Mouse (Mus musculus) erythroid progenitor cell, adult 5-6 weeks (primary cell): Measurements from ENCODE around the gene Samm50. TPM values are rescaled to one million over a fixed set of nuclear protein-coding genes. Genes with fewer than 3 reads are reported as not detected.
"Not testable (repeated sequence)": the region's sequence is repeated elsewhere in the genome, so short reads cannot be mapped to it uniquely, and the experiment has no call there.

ENCODE experiments used
- ATAC-seq: replicated peaks from 2 replicates; pipeline ENCODE4 v1.8.0; 2016; ENCODE audit warnings: moderate number of reproducible peaks, mild to moderate bottlenecking, moderate TSS enrichment, inconsistent platforms; ENCODE audit not compliant: poor library complexity, low FRiP score, severe bottlenecking
- total RNA-seq, 2 experiments: library from RNA; stranded (forward) in 1 of 2; stranded (reverse) in 1 of 2; fragments of 150-400 nt in 1 of 2; fragments of 186-747, 209-891 nt in 1 of 2; gene quantifications; 2 replicates each; pipeline versions ENCODE4 v1.2.3 to v1.2.4; 2015 to 2017; ENCODE audit warnings: low replicate concordance in 2 of 2

Gene Samm50
- total RNA-seq (2015; ENCODE audit: low replicate concordance) = 9.0 and 12.6 TPM in 2 replicates
- 4.1 and 18.0 TPM in 2 replicates for total RNA-seq (2017; ENCODE audit: low replicate concordance)

DNA sequence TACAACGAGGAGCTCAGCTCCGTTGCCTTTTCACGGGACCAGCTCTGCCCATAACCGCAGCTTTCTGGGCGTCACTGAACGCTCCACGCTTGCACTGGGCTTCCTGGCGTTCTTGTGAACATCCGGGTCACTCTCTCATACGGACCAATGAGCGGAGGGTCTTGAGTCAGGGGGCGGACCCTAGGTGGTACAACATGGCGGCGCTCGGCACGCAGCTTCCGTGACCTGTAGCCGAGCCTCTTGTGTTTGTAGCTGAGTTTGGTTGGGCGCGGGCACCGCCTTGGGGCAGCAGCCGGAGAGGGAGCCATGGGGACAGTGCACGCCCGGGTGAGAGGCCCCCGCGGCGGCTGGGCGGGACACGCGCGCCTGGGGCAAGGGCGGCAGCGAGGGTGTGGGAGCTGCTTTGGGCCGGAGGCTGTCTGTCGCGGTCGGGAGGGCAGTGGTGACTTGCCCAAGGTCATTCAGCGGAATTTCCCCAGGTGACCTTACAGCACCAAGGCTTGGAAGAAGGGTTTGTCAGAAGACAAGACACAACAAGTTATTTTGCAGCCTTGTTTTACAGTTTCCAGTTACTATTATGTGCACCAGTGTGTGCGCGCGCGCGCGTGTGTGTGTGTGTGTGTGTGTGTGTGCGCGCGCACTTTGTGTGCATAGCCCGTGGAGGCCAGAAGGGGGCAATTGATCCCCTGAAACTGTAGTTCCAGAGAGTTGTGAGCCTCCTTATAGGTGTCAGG lies at the start of gene Samm50:
TSS of gene Samm50 (plus strand) at position 184 of the 734 bp plus-strand sequence.
- peak; percentile 97 for ATAC-seq

DNA sequence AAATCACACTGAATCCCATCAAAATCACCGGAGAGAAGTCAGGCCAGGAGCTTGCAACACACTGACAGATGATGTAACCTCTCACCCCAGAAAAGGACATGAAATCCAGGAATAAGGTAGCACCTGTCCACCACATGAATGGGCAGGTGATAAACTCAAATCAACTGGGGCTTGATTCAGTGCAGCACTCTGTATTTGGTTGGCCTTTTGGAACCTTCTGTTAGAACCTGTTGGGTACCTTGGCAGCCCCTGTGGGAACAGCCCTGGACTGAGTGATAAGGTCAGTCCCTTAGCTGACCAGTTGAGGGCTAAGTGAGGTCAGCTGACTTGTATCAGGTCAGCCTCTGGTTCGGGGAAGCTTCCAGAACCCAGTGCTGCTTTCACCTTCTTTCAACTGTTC lies 35.9 kb upstream of the Samm50 start:
- ATAC-seq = no peak

DNA sequence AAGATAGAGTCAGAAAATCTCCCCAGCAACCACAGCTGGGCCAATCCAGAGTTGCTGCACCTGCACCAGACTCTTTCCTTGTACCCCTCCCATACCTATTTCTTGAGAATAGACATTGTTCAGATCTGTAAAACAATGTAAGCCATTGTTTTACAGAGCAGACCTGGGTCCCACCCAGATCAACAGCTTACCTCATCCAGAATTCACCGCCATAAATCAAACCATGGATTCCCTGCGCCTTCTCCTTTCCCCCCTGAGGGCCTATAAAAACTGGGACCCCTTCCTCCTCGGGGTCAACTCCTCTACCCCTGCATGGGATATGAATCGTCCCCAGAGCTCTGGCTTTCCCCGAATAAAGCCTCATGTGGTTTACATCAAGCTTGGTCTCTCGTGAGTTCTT lies 34.5 kb upstream of the Samm50 start:
- not testable (repeated sequence) for ATAC-seq

DNA sequence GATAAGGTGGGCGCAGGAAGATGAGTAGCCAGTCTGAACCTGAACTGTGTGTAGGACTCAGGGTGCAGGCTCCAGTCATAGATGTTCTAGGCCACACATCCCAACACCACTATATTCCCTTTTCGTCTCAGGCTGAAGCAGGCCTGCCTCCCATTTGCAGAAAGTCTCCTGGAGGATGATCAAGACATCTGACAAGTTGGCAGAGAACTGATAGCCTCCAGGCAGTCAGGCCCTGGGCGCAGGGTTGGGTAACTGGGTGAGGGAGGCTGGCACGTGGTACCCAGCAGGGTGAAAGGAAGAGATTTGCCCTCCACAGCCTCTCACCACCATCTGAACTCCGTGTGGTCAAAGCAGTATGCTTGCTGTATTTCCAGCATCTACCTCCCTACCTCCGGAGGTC lies 30.2 kb upstream of the Samm50 start:
- ATAC-seq = no peak

DNA sequence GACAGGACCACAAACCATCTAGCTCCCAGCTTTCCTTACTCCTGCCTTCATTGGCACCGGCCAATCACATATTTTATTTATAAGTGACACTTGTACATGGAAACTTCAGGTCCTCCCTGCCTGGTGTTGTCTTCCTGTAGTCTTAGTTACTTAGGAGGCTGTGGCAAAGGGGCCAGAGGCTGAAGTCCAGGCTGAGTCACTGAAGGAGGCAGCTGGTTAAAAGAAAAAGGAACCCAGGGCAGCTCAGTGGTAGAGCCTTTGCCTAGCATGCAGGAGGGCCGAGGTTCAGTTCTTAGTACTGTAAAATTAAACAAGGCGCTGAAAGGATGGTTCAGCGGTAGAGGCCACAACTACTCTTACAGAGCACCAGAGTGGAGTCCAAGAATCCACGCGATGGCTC lies 25.2 kb upstream of the Samm50 start:
- no peak for ATAC-seq

DNA sequence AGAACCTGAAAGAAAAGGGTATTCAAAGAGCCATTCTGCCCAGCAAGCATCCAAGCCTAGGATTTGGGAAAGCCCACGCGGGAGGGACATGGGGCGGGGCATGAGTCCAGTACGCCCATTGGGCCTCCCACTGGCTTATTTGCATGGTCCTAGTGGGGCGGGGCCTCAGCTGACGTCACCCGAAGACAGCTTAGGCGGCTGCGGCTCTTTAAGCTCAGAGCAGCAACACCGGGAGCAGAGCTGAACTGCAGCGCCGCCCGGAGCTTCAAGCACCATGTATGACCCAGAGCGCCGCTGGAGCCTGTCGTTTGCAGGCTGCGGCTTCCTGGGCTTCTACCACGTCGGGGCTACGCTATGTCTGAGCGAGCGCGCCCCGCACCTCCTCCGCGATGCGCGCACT lies 24.4 kb upstream of the Samm50 start, which contains the start of gene Pnpla3:
TSS of gene Pnpla3 (plus strand) at position 238 of the 400 bp plus-strand sequence.
- peak; percentile 93 for ATAC-seq

DNA sequence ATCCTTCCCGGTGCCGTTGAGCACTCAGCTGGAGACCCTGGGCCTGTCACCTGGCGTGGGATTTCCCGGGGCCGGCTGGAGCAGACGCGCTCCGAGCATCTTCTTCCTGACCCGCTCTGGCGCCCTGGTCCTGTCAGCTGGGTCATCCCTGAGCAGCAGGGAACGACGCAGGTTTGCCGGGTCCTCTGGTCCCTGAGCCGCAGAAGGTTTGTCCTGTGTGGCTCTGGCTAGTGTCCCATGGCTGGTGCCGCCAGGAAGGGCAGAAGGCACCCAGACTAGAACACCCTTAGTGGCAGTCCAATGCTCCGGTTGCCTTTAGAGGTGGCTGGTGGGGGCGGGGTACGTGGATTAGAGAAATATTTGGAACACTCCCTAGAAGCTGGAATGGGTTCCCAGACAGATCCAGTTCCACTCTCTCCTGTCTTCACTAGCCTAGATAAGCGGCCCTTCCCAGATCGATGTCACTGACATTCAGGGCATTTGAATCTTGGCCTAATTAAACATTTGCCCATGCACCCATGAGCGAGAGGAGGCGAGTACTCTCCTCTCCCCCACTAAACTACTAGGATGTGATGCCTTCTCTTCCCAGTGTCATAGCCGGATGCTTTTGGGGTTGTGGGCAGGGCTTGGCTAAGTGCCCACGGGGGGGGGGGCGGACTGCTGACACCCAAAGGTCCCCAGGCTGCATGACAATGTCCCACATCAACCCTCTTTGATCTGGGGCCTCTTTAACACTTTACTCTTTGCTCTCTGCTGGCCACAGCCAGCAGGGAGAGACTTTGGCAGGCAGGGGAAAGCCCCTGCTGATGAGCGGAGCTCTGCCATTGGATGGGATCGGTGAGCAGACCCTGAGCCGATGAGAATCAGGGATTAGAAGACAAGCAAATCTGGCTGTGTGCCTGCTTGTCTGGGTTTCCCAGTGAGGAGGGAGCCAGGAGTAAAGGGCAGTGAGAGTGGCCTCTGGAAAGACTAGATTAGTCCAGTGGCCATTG lies 23.6 kb upstream of the Samm50 start:
- ATAC-seq = peak; percentile 40; the same call in 1 of the 2 replicates

DNA sequence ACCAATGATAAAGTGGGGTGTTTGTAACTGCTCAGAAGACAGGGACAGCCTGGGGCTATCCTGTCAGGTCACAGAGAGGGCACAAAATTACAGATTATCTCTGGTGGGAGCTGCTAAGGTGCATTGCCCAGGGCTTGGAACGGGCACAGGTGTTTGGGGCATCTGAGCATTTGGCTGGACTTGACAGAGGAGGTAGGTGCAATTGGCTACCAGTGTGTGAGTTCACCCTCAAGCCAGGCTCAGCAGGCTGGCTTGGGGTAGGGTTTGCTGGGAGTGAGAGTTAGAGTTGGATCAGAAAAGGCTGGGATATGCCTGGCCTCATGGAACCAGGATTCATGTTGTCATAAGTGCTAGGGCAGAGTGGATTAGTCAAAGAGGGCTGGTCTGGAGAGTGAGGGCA lies 22.5 kb upstream of the Samm50 start:
- ATAC-seq = no peak

DNA sequence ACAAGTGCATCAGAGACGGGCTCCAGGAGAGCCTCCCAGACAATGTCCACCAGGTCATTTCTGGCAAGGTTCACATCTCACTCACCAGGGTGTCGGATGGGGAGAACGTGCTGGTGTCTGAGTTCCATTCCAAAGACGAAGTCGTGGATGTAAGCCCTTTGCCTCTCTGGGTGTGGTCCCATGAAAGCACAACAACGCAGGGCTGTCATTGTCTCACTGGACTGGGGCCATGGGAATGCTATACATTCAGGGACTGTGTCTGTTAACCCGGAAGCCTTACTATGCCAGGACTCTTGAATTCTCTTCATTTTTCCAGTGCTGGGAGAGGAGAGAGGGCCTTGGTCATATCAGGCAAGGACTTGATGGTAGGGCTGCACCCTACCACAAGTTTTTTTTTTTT lies 20.9 kb upstream of the Samm50 start:
- ATAC-seq = no peak

DNA sequence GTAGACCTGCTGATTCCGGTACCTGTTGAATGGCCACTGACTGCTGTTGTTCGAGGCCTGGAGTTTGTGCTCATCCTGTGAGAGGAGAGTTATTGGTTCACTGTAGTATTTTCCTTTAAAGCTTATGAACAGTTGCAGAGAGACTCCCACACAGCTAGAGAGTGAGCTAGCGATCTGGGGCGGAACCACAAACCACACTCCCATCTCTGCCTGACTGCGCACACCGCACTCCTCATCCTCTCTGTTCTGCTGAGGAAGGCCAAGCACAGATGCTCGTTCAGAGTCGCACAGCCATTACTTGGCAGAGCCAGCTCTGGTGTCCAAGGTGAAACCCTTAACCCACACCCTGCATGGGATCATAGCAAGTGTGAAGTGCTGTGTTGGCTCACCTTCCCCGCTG lies 13.3 kb upstream of the Samm50 start:
- ATAC-seq = no peak

DNA sequence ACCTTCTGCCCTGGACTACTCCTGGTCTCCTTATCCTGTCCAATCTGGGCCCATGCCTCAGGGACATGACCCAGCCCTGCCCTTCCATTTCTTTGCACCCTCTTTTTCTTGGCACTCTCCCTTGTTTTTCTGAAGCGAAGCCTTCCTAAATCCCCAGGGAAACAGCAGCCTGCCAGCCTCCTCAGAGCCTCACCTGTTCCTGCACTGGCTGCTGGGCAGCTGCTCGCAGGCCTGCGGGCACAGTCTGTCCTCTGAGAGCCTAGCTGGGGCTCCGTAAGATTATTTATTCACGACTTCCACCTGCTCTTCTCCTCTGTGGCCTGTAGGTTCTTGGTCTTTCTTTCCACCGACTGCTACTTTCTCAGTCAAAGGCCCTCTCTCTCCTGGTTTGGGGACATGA lies 10.0 kb upstream of the Samm50 start:
- no peak for ATAC-seq

DNA sequence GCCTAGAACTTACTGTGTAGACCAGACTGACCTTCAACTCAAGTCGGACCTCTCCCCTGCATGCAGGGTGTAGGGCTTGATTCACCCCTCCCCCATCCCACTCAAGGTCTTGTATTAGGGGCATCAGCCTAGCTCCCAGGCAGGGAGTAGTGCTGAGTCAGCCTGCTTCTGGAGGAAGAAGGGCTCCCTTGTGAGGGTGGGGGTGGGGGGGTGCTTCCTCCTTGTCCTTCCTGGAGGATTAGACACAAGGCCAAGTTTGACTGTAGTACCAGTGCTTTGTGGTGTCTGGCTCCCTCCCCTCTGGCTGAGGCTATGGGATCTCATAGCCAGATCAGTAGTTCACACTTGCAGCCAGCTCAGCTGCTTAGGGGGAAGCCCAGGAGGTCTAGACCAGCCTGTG lies 8.1 kb upstream of the Samm50 start:
- ATAC-seq = no peak

DNA sequence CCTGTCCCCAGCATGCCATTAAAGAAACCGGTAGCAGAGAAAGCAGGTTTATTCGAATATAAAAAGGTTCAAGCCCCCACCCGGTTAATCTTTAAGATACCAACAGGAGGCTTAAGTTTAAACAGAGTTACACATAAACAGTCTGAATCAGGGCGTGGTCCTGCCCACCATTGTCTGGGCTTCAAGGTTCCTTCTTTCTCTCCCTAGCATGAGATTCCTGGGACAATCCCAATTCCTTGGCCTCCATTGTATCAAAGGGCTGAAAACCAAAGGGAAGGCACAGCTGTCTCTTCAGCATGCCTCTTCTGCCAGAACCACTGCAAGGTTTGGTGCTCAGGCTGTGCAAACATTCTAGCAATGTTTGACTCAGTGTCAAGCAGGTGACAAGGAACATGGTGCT lies 5.8 kb upstream of the Samm50 start:
- no peak for ATAC-seq

DNA sequence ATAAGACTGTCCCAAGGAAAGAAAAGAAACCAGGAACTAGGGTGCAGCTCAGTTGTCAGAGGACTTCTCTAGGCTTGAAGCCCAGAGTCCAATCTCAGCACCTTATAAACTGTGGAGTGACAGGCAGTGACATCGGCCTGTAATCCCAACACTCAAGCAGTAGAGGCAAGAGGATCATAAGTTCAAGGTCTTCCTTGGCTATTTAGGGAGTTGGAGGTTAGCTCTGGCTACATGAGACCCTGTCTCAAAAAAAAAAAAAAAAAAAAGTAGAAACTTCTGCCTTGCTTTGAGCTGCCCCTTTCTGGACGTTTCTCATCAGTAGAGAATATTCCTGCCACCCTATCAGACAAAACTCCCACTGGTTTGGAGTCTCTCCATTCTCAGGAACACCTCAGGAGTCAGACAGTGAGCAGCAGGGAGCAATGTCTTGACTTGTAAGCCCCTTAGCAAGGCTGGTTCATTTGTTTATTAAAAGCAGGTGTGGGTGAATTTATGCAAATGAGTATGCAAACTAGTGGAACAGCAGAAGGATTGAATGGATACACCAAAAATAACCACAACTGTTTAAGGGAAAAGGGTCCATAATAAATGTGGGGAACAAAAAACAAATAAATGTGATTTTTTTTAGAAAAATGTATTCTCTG lies 3.0 kb upstream of the Samm50 start:
- no peak for ATAC-seq

DNA sequence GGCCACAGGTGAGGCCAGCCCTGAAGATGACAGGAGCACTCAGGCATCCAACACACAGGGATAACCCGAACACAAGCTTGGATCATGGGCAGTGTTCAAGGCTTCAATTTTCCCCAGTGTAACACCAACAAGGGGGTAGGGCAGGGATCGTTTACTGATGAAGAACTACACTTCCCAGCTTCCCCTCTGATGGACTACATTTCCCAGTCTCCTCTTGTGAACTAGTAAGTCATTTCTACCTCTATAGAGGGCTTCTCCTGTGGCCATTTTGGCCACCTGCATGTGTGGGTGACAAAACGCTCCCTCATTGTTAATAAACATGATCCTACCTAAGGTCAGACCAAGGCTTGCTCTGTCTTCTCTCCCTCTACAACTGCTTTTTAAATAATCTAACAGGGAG lies 2.2 kb upstream of the Samm50 start:
- ATAC-seq = no peak

DNA sequence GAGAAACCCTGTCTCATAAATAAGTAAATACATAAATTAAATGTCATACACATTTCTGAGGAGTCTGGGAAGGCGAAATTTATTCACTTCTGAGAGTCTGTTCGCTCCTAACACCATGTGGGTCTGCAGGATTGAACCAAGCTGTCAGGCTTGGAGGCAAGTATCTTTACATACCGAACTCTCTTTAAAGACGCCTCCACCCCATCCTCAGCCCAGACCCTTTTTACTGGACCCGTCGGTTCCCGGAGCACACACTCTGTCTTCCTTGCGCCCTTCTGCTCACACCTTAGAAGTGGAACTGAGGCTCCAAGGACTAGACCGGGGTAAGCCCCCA lies 350 bp upstream of the Samm50 start:
- ATAC-seq = peak; percentile 23

DNA sequence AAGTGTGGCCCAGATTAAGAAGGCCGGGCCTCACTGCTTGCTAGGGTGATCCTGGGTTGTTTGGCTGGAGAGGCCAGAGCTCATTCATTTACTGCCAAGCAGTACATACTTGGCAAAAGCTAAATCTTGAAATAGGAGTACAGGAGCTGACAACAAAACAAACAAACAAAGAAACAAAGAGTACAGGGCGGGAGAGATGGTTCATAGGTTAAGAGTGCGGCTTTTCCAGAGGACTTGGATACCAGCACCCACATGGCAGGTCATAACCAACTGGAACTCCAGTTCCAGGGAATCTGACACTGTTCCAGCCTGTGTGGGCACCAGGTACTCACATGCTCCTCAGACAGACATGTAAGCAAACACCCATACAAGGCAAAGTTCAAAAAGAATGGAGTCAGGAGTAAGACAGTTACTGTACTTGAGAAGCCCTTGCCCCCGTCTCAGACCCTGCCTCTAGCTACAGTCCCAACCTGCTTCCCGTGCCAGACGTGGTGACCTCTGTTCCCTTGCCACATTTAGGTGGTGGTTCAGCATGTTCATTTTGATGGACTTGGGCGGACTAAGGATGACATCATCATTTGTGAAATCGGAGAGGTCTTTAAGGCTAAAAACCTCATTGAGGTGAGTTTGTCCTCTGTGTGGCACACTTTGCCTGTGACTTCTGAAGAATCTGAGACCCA lies 4.6 kb downstream of the Samm50 start:
- no peak for ATAC-seq

DNA sequence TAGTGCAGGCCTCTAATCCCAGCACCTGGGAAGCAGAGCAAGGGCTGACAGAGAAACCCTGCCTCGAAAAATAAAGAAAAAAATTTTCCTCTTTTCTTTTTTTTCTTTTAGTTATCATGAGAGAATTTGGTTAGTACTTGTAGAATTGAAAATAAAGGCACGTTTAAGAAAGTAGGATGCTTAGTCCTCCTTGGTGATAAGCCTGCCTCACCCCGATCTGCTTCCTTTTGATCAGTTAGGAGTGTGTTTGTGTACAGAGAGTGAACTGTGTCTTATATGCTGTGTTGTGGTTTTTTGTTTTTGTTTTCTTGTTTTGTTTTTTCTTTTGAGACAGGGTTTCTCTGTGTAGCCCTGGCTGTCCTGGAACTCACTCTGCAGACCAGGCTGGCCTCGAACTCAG lies 15.3 kb downstream of the Samm50 start:
- no peak for ATAC-seq

DNA sequence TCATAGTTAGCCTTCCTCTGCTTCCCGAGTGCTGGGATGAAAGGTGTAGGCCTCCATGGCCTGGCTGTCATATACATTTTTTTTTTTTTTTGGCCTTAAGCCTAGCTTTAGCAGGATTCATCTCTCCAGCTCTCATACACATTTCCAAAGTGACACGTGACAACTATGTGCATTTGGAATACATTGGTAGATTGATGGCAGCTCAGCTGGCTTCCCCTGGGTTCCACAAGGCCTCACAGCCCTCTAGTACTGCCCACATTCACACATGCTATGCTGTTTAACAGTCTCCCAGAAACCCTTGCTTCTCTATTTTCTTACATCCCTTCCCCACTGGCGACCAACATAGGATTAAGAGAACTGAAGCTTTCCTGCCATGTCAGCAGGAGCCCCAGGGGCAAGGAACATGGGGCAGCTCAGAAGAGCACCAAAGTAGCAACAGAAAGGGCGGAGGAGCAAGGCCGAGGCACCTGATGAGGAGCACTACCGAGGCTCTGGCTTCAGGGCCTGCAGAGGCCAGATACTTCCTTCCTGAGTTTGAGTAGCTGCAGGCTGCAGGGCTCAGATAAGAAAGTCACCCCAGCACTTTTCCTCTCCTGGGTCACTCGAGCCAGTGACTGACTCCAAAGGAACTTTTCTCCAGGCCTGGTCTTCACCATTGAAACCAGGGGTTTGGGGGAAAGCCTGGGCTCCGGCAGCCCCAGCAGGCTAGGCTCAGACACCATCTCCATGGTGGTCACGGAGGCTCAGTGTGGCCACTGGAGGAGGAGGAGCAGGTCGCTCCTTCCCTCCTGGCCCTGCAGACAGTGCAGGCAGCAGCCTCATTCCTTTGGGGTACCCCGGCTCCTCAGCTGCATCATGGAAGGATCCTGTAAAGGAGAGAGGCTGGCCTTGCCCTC lies 17.7 kb downstream of the Samm50 start:
- ATAC-seq = peak; percentile 86
